16 mouse cellular contexts compared by ENCODE assay signal in genomic region chr11:71772056-71772455, GRCm38 (mm10). TPM values are rescaled to one million over a fixed set of nuclear protein-coding genes. Genes with fewer than 3 reads are reported as not detected.
DNase-seq lines count a peak whose midpoint lies in the region; ATAC-seq lines count a peak whose summit lies in the region.
"Had no signal": no experiment of that assay in that cellular context is flagged by ENCODE, and none has a peak within 500 bp of the region (broad histone marks: within the 10 kb centered on the region; RNA-seq: fewer than 3 reads in every experiment).

No protein-coding gene starts in this region.

- WGBS in forebrain, embryonic 13.5 days, result 45% methylated on average over 6 of the region's 6 CpGs
- WGBS in forebrain, embryonic 15.5 days, result 44% methylated on average over 6 of the region's 6 CpGs
- 41% methylated on average over 6 of the region's 6 CpGs for WGBS in midbrain, embryonic 12.5 days
- WGBS in midbrain, embryonic 16.5 days, result 32% methylated on average over 6 of the region's 6 CpGs

- peak overlapping the region; percentile 0; the same call in 1 of the 2 replicates for H3K9ac ChIP-seq in forebrain, embryonic 13.5 days
- no peak overlapping the region for H3K9ac ChIP-seq in forebrain, embryonic 15.5 days (replicated peaks)
- H3K9ac ChIP-seq in midbrain, embryonic 12.5 days (replicated peaks), result no peak overlapping the region
- no peak overlapping the region for H3K9ac ChIP-seq in midbrain, embryonic 16.5 days (ENCODE audit: low read depth, low read length)
- H3K9ac ChIP-seq: hindbrain, embryonic 12.5 days; liver, embryonic 13.5 days; neural tube, embryonic 12.5 days had no signal

- no peak overlapping the region for H3K27ac ChIP-seq in forebrain, embryonic 13.5 days
- H3K27ac ChIP-seq in forebrain, embryonic 15.5 days (replicated peaks), result no peak overlapping the region
- H3K27ac ChIP-seq in midbrain, embryonic 12.5 days (replicated peaks), result peak overlapping the region; percentile 49; the same call in 1 of the 2 replicates
- H3K27ac ChIP-seq in midbrain, embryonic 16.5 days (ENCODE audit: low read length), result no peak overlapping the region
- H3K27ac ChIP-seq: hindbrain, embryonic 12.5 days; liver, embryonic 13.5 days; neural tube, embryonic 12.5 days had no signal

- H3K9me3 ChIP-seq in forebrain, embryonic 13.5 days (replicated peaks), result no peaks in the 10 kb centered on the region
- no peaks in the 10 kb centered on the region for H3K9me3 ChIP-seq in forebrain, embryonic 15.5 days
- no peaks in the 10 kb centered on the region for H3K9me3 ChIP-seq in midbrain, embryonic 12.5 days
- no peaks in the 10 kb centered on the region for H3K9me3 ChIP-seq in midbrain, embryonic 16.5 days (replicated peaks; ENCODE audit: control insufficient read depth, low read length, poor library complexity, severe bottlenecking)
- H3K9me3 ChIP-seq: hindbrain, embryonic 12.5 days; liver, embryonic 13.5 days; neural tube, embryonic 12.5 days had no signal

- no peak for ATAC-seq in forebrain, embryonic 13.5 days
- ATAC-seq in forebrain, embryonic 15.5 days (replicated peaks), result no peak
- 0 out of 2 replicates have a peak, but pooled peaks have one; percentile 38 for ATAC-seq in midbrain, embryonic 12.5 days (ENCODE audit: low FRiP score, low read depth)
- no peak for ATAC-seq in midbrain, embryonic 16.5 days
- ATAC-seq: forebrain, embryonic 16.5 days had no signal

- peak; percentile 21 for DNase-seq in kidney, postnatal 14 days
- no peak for DNase-seq in kidney, adult 11 months
- DNase-seq in lung, postnatal 36 days, result peak; percentile 49
- DNase-seq in testis, postnatal 10 days (ENCODE audit: low spot score), result no peak
- DNase-seq: heart, adult 11 months; kidney, adult 18-20 months; left cerebral cortex, postnatal 4 days; liver, embryonic 13.5 days; thymus, adult 18-20 months had no signal

- no peaks in the 10 kb centered on the region for H3K27me3 ChIP-seq in forebrain, embryonic 13.5 days
- H3K27me3 ChIP-seq in forebrain, embryonic 15.5 days, result no peaks in the 10 kb centered on the region
- no peaks in the 10 kb centered on the region; the same call in 1 of the 2 replicates for H3K27me3 ChIP-seq in midbrain, embryonic 12.5 days
- no peaks in the 10 kb centered on the region for H3K27me3 ChIP-seq in midbrain, embryonic 16.5 days (ENCODE audit: control insufficient read depth, insufficient read depth, low read depth, low read length)
- H3K27me3 ChIP-seq: hindbrain, embryonic 12.5 days; liver, embryonic 13.5 days; neural tube, embryonic 12.5 days had no signal

- H3K36me3 ChIP-seq in forebrain, embryonic 13.5 days (ENCODE audit: poor library complexity, severe bottlenecking), result peaks cover 84% of the 10 kb centered on the region
- H3K36me3 ChIP-seq in forebrain, embryonic 15.5 days, result peaks cover 21% of the 10 kb centered on the region
- H3K36me3 ChIP-seq in midbrain, embryonic 12.5 days, result peaks cover 91% of the 10 kb centered on the region
- peaks cover 12% of the 10 kb centered on the region for H3K36me3 ChIP-seq in midbrain, embryonic 16.5 days (ENCODE audit: control insufficient read depth, insufficient read depth, low read length)
- H3K36me3 ChIP-seq: liver, embryonic 13.5 days had no signal

- H3K4me3 ChIP-seq in forebrain, embryonic 13.5 days, result no peak overlapping the region
- no peak overlapping the region for H3K4me3 ChIP-seq in forebrain, embryonic 15.5 days
- no peak overlapping the region for H3K4me3 ChIP-seq in midbrain, embryonic 12.5 days
- no peak overlapping the region for H3K4me3 ChIP-seq in midbrain, embryonic 16.5 days (ENCODE audit: low read depth, low read length)
- H3K4me3 ChIP-seq: hindbrain, embryonic 12.5 days; liver, embryonic 13.5 days; neural tube, embryonic 12.5 days had no signal

- peaks cover 21% of the 10 kb centered on the region for H3K4me1 ChIP-seq in forebrain, embryonic 13.5 days
- peaks cover 22% of the 10 kb centered on the region; the same call in 1 of the 2 replicates for H3K4me1 ChIP-seq in forebrain, embryonic 15.5 days
- peaks cover 27% of the 10 kb centered on the region for H3K4me1 ChIP-seq in midbrain, embryonic 12.5 days
- peaks cover 17% of the 10 kb centered on the region for H3K4me1 ChIP-seq in midbrain, embryonic 16.5 days (ENCODE audit: control insufficient read depth, insufficient read depth, low read length)

- no peak overlapping the region for H3K4me2 ChIP-seq in forebrain, embryonic 13.5 days
- H3K4me2 ChIP-seq in forebrain, embryonic 15.5 days (replicated peaks), result no peak overlapping the region
- no peak overlapping the region for H3K4me2 ChIP-seq in midbrain, embryonic 12.5 days (replicated peaks)
- no peak overlapping the region for H3K4me2 ChIP-seq in midbrain, embryonic 16.5 days (ENCODE audit: low read length)
- H3K4me2 ChIP-seq: hindbrain, embryonic 12.5 days; liver, embryonic 13.5 days; neural tube, embryonic 12.5 days had no signal

RNA-seq across cellular contexts. Expression of gene Wscd1, which starts 22.3 kb away (rescaled TPM):
- polyA plus RNA-seq in forebrain, embryonic 13.5 days (2015; fragmentation: Nextera tagmentation; extraction: Ambion mirVana), result 47.7 and 54.3 TPM in 2 replicates
- polyA plus RNA-seq in forebrain, embryonic 15.5 days (2015; fragmentation: Nextera tagmentation; extraction: Ambion mirVana), result 52.2 and 58.4 TPM in 2 replicates
- 94.6 and 109 TPM in 2 replicates for polyA plus RNA-seq in midbrain, embryonic 12.5 days (2016; fragmentation: Nextera tagmentation; extraction: Ambion mirVana)
- polyA plus RNA-seq in midbrain, embryonic 16.5 days (2015; fragmentation: Nextera tagmentation; extraction: Ambion mirVana), result 75.3 and 86.3 TPM in 2 replicates

Comparison
In these comparisons a context has a peak if more than half of its experiments do, and no peak if none do; other contexts are left out.
1. DNase-seq: peak in kidney, postnatal 14 days (single experiment) and lung, postnatal 36 days (single experiment); none in kidney, adult 11 months (single experiment) and testis, postnatal 10 days (single experiment).